Mouse (Mus musculus) urinary bladder, postnatal 14 days (tissue): ENCODE results near the gene Thsd4.

Source experiments
- DNase-seq: peaks from one replicate; pipeline ENCODE4 v3.0.0; 2021; ENCODE audit warnings: low spot score

Thsd4 gene

GRCm38 (mm10) chr9:60067241-60067640 is 454.6 kb downstream of the Thsd4 start:
- DNase-seq: no peak

DNA sequence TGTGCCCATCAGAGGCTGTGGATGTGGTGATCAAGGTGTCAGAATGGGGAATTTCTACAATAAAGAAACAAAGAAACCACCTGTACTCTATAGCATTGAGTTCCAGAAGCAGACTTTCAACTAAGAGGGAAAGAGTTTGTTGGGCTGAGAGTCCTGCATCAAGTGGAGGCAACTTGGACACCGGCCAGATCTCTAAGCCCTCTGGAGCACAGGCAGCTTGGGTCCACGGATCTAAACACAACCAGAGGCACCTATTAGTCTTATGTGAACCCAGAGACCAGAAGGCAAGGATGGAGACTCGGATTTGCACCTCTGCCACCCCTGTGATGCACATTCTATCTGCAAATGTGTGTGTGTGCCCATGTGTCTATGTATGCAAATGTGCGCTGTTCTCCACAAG is 456.7 kb downstream of the Thsd4 start:
- no peak for DNase-seq

DNA sequence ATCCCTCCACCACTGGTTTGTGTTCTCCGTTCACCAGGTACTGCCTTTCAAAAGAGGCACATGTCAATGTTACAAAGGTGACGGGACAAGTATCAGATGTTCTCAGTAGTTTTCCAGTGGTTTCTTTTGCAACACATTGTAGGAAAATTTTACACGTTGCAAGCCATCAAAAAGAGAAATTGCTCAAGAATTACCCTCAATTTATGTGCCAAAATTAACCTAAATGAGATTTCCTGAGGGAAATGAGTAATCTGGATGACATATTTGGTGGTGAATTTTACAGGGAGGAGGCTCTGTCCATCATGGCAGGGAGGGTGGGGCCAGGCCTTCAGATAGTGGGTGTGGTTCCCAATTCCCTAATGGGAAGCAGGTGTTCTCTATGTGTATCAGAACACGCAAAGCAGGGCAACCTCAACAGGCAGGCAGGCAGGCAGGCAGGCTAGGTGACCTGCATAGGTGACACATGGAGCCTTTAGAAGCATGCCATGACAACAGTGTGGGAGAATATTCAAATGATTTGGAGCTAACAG is 458.6 kb downstream of the Thsd4 start:
- no peak for DNase-seq

DNA sequence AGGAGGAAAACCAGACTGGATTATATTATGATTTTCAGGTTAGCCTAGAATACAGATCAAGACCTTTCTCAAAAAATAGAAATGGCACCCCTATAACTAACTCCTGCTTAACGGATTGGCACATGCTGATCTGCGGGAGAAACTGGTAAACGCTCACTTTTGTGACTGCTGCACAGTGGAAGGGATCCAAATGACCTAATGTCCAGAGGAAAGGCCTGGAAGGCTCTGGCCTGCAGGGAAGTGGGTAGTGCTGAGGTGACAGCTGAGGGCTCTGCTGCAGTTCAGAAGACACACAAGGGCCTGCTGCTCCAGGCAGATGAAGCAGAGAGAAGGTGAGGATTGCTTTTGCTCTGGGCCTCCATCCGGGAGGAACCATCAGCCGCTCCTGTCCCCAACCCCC is 465.7 kb downstream of the Thsd4 start:
- DNase-seq: no peak

- DNase-seq: no peak
Observed at GRCm38 (mm10) chr9:60054951-60055350, 466.9 kb downstream of the Thsd4 start.

- DNase-seq: no peak
Observed at GRCm38 (mm10) chr9:60053117-60053516, 468.7 kb downstream of the Thsd4 start.

- no peak for DNase-seq
Observed at GRCm38 (mm10) chr9:60052415-60052814, 469.4 kb downstream of the Thsd4 start.

GRCm38 (mm10) chr9:60043175-60043574 is 478.7 kb downstream of the Thsd4 start:
- no peak for DNase-seq

DNA sequence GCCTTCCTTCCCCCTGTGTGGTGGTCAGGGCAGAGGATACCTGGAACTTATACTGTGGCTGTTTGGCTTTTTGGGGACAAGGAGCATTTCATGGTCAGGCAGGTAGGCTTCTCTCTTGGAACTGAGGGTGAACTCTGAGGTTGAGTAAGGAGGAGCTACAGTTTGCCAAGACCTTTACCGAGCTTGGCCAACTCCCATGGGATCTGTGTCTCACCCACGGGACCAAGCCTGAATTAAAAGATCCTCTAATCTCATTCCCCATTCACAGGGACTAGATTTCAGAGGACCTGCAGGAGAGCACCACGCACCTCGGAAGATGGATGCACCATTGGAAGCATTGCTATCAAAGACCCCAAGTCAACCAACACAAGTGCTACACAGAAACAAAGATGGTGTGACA is 487.0 kb downstream of the Thsd4 start:
- no peak for DNase-seq

DNA sequence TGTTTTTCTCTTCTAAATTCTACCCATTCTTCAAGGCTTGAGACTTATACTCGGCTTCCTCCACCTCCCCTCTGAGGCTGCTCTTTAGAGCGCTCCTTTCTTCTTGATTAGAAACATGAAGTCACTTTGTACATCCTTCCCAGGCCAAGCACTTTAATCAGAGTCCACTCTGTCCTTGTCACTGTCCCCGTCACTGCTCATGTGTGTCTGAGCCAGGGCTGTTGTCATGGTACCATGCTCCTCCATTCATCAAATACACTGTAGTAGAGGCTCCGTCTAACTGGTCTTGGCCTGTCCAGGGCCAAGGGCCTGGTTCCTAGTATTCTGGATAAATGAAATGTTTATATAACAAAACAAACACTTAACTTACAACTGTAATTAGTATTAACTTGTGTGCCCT is 494.6 kb downstream of the Thsd4 start:
- no peak for DNase-seq

GRCm38 (mm10) chr9:60026795-60027194 is 495.1 kb downstream of the Thsd4 start:
- no peak for DNase-seq

- no peak for DNase-seq
Observed at GRCm38 (mm10) chr9:60025919-60026318, 495.9 kb downstream of the Thsd4 start.

DNA sequence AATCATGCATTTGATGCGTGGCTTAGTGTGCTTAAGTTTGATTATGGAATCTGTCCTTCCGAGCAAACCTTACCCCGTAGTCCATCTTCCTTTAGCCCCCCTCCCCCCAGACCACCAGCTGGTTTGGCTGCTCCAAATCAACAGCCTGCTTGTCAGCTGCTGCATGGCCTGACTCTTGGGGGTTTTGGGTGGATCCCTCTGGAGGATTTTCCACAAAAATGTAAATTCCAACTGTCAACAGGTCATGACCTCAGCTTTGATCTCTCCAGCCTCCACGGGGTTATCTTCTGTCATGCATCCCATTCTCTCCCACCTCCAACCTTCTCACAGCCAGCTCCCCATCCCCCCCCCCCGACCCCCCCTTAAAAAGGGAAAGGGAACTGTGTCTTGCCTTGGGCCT is 496.9 kb downstream of the Thsd4 start:
- peak; percentile 12 for DNase-seq

GRCm38 (mm10) chr9:60024545-60024944 is 497.3 kb downstream of the Thsd4 start:
- peak; percentile 11 for DNase-seq

DNA sequence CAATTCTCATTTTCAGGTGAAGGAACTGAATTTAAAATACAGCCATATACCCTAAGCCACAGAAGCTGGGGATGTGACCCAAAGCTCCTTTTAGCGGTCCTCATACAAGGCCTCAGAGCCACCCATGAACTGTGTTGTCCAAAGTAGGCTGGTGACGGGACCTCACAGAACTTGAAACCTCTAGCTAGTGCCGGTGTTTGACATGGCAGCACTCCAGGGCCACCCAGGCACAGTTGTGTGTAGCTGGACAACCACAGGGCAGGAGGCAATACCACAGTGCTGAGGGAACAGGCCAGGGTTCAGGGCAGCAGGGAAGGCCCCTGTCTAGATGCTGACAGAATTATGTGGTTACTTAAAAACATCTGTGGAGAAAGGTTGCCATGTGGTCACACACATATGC is 499.5 kb downstream of the Thsd4 start:
- DNase-seq: peak; percentile 24

DNA sequence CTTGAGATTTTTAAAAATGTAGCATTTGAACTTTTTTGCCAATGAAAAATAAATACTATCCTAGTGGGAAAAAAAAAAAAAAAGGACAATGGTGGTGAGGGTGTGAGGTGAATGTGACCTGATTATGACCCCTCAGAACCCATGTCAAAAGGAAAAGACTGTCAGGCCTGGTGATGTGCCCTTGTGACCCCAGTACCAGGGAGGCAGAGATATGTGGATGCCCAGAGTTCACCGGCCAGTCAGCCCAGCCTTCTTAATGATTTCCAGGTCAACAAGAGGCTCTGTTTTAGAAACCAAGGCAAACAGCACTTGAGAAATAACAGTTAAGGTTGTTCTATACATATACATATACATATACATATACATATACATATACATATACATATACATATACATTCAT is 501.4 kb downstream of the Thsd4 start:
- no peak for DNase-seq

DNA sequence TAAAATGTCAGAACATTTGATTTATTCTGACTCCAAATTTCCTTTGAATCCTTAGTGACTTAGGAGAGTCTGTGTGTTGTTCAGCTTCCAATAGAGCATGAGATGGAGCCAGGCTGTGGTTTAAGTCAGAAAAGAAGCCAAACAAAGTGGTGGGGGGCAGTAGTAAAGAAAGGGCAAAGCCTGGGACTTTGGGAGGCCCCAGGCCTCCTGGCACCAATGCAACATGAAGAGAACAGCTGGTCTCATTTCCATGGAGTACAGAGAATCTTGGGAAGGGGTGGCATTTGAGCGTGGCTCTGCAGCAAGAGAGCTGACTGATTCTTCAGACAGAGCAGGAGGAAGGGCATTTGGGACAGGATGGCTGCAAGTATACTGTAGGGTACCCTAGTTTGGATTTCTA is 511.6 kb downstream of the Thsd4 start:
- no peak for DNase-seq

DNA sequence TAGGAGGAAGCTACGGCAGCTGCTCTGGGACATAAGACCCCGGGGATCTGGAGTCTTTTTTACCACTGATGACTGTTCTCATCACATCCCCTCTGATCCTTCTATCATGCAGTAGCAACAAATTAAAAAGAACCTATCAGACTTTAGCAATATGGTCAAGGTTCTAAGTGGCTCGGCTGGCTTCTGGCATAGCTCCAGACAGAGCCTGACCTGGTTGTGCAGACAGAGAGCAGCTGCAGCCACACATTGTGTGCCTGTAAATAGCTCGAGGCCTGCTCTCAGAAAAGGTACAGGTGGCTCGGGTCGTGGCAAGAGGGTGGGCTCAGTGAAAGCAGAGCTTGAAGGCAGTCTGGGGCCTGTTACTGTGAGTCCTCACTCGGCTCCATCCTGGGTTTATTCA is 512.9 kb downstream of the Thsd4 start:
- no peak for DNase-seq

GRCm38 (mm10) chr9:60002323-60002722 is 519.5 kb downstream of the Thsd4 start:
- no peak for DNase-seq

DNA sequence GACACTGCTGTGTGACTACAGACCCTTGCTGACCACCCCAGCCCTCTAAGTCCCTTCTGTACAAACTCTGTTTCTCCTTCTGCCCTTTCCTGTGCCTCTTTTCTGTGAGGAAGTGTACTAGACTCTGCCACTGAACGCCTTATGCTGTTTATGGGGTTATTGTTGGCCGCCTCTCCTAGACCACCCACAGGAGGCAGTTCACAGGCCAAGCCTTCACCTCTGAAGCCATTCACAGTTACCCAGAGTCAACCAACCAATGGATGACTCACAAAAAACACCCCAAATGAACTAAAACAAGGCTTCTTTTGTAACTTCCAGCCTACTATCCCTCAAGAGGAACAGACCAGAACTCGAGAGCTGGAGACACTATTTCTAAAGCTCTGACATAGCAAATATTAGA is 520.4 kb downstream of the Thsd4 start:
- no peak for DNase-seq

GRCm38 (mm10) chr9:59997725-59998124 is 524.1 kb downstream of the Thsd4 start:
- no peak for DNase-seq

DNA sequence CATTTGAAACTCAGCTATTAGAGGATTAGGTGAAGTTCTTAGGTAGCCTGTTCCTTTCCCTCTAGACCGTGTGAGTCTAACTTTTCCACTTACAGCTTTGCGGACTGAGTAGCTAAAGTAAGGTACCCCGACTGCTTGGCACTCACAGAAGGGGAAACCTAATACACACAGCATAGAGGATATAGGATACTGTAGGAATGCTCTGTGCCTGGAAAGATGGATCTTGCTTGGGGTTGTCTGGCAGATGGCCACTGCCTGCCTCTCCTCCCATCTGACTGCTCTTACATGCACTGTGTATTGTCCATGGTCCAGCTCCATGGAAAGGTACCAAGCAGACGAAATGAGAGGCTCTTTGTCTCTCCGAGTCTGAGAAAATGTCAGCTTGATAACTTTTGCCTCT is 530.4 kb downstream of the Thsd4 start:
- DNase-seq: no peak

DNA sequence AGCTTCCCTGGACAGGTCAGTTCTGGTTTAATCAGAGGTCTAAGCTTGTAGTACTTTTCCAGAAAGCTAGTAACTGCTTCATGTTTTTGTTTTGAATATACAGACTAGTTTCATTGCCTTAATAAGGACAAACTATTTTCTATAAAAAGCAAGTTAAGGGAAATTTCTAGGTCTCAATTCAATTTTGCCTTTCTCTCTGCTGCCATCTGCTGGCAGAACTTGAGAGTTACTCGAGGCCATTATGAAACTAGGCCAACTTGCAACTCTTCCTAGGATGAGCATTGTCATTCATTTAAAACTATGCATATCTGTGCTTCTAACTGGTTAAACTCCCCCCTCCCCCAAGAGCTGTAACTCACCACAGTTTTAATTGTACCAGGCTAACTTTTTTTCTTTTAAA is 532.0 kb downstream of the Thsd4 start:
- DNase-seq: peak; percentile 64

DNA sequence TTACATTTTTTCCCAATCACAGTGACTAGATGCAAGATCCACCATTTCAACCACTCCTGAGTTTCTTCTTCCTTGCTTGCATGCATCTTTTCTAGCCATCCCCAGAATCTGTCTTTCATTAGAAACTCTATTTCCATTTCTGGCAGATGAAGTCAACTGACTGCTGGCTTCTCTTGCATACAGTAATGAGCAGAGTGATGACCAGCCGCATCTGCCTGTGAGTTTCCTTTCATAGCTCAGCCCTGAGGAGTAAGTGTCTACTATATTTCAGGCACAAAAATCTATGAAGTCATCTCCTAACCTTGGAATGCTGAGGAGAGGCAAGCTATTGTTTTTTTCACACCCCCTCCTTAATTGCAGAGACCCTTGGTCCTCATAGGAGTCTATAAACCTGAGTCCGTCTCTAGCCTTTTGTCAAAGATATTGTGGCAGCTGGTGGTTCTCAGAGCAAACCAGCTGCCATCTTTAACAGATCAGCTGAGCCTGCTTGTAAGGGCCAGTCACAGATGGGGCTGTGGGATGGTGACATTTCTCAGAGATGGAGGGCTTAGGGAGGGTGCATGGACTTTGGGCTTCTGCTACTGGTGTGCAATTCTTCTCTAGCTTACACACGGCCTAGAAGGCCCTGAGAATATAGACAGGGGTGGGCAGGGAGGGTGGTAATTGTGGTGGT is 535.8 kb downstream of the Thsd4 start:
- DNase-seq: no peak
